Mouse (Mus musculus) kidney, adult 2 months (tissue): Measurements from ENCODE around the gene Flt3l.

ENCODE experiments used
- CTCF ChIP-seq: fragments of 200-500 bp; conservative IDR thresholded peaks from 2 replicates; pipeline ENCODE4 v1.5.1; 2011; ENCODE audit warnings: low read depth, mild to moderate bottlenecking, control low read depth, low read length, moderate library complexity, mixed read lengths; ENCODE audit not compliant: insufficient read depth, insufficient read length
- POLR2A ChIP-seq: fragments of 200-500 bp; IDR thresholded peaks from one replicate; pipeline ENCODE4 v1.6.1; 2011; ENCODE audit warnings: low read depth, low read length, control low read depth

DNA sequence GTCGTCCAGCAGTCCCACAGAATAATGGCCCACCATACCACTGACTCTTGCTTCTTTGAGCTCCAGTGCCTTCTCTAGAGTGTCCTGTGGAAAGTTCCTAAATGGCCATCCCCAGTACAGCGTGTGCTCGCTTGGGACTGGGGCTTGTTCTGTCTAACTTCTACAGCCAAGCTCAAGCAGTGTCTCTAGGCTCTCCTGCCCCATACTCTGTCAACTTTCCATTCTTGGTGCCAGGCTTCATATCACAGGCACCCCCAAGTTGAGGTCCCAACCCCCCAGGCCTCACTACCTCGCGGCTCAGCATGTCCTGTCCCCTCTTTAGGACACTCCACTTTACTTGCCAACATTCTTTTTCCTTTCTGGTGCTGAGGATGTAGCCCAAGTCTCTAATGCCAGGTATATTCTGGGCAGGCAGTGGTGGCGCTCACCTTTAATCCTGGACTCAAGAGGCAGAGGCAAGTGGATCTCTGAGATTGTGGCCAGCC is 24.1 kb upstream of the Flt3l start:
- TF ChIP-seq CTCF (no peak), POLR2A (no peak)
